8 mouse cellular contexts compared by ENCODE assay signal in the genomic region with DNA sequence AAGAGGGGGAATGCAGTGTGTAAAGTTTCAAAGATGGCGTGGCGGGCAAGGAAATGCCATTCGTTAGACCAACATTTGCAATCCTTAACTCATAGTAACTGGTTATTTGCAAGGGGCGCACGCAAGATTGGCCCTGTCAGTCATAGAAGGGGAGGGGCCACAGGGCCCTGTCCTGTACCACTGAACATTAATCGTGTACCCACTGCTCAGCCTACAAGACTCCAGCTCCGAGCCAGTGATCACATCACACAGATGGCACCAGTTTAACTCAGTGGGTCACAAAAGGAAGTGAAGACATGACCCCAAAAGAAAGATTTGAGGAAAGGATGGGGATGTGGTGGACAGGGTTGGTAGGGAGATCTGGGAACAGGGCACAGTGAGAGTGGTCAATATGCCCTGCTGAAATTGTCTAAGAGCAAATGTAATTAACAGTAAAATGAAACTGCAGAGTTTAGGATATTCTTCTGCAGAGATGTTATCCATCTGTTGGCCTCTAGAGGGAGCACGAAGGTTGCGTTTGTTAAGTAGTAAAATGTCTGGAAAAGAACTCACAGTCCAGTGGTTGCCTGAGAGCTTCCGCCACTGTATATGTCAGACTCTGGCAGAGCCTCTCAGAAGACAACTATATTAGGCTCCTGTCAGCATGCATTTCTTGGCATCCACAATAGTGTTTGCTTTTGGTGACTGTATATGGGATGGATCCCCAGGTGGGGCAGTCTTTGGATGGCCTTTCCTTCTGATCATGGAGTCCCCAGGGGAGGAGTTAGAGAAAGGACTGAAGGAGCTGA. TPM values are rescaled to one million over a fixed set of nuclear protein-coding genes. Genes with fewer than 3 reads are reported as not detected.
DNase-seq lines count a peak whose midpoint lies in the region; ATAC-seq and TF ChIP-seq lines count a peak whose summit lies in the region.

No protein-coding gene starts in this region.

- peak; percentile 93 for TF ChIP-seq CTCF in midbrain, postnatal 0 days (IDR thresholded peaks at IDR 0.05)

- H3K36me3 ChIP-seq in embryonic facial prominence, embryonic 12.5 days, result no peaks in the 10 kb centered on the region
- H3K36me3 ChIP-seq in hindbrain, embryonic 11.5 days (ENCODE audit: control insufficient read depth, insufficient read depth, low read length), result no peaks in the 10 kb centered on the region
- H3K36me3 ChIP-seq in limb, embryonic 10.5 days, result no peaks in the 10 kb centered on the region
- H3K36me3 ChIP-seq in midbrain, postnatal 0 days (ENCODE audit: insufficient read depth, low read length), result no peaks in the 10 kb centered on the region

- 50% methylated on average over 10 of the region's 10 CpGs for WGBS in embryonic facial prominence, embryonic 12.5 days
- WGBS in hindbrain, embryonic 11.5 days, result 61% methylated on average over 10 of the region's 10 CpGs
- 61% methylated on average over 10 of the region's 10 CpGs for WGBS in limb, embryonic 10.5 days
- WGBS in midbrain, postnatal 0 days, result 56% methylated on average over 10 of the region's 10 CpGs

- no peak overlapping the region for H3K4me2 ChIP-seq in embryonic facial prominence, embryonic 12.5 days (replicated peaks)
- no peak overlapping the region for H3K4me2 ChIP-seq in hindbrain, embryonic 11.5 days (replicated peaks; ENCODE audit: low read depth, low read length)
- no peak overlapping the region for H3K4me2 ChIP-seq in midbrain, postnatal 0 days (ENCODE audit: low read depth, low read length, poor library complexity, severe bottlenecking)

- no peak overlapping the region for H3K9ac ChIP-seq in embryonic facial prominence, embryonic 12.5 days
- H3K9ac ChIP-seq in hindbrain, embryonic 11.5 days (ENCODE audit: low read depth, low read length), result no peak overlapping the region
- H3K9ac ChIP-seq in midbrain, postnatal 0 days (replicated peaks; ENCODE audit: low read length, poor library complexity, severe bottlenecking), result no peak overlapping the region

- ATAC-seq in embryonic facial prominence, embryonic 12.5 days (ENCODE audit: insufficient number of reproducible peaks, insufficient read depth, low FRiP score, low TSS enrichment), result 0 out of 2 replicates have a peak, but pooled peaks have one; percentile 48
- no peak; the same call in 1 of the 2 replicates for ATAC-seq in hindbrain, embryonic 11.5 days (ENCODE audit: low FRiP score)
- peak; percentile 60; the same call in 1 of the 2 replicates for ATAC-seq in midbrain, postnatal 0 days (ENCODE audit: low FRiP score)

- H3K4me1 ChIP-seq in embryonic facial prominence, embryonic 12.5 days, result peaks cover 12% of the 10 kb centered on the region
- no peaks in the 10 kb centered on the region for H3K4me1 ChIP-seq in hindbrain, embryonic 11.5 days (replicated peaks; ENCODE audit: control insufficient read depth, insufficient read depth, low read length)
- H3K4me1 ChIP-seq in limb, embryonic 10.5 days, result peaks cover 15% of the 10 kb centered on the region
- H3K4me1 ChIP-seq in midbrain, postnatal 0 days (ENCODE audit: insufficient read depth, low read length), result no peaks in the 10 kb centered on the region

- H3K9me3 ChIP-seq in embryonic facial prominence, embryonic 12.5 days, result no peaks in the 10 kb centered on the region
- no peaks in the 10 kb centered on the region for H3K9me3 ChIP-seq in hindbrain, embryonic 11.5 days (ENCODE audit: control insufficient read depth, low read length)
- H3K9me3 ChIP-seq in limb, embryonic 10.5 days (replicated peaks), result no peaks in the 10 kb centered on the region
- no peaks in the 10 kb centered on the region for H3K9me3 ChIP-seq in midbrain, postnatal 0 days (ENCODE audit: low read length)

- peak; percentile 68 to 69 for DNase-seq in right cerebral cortex, postnatal 10 days (ENCODE audit: low spot score in 2 of 2)
- DNase-seq in right cerebral cortex, postnatal 4 days, result no peak
- DNase-seq in adrenal gland, postnatal 14 days, result peak; percentile 65
- peak; percentile 74 for DNase-seq in hindbrain, embryonic 11.5 days (ENCODE audit: low spot score)
- DNase-seq in limb, embryonic 10.5 days (ENCODE audit: low spot score), result peak; percentile 63
- peak; percentile 86 for DNase-seq in midbrain, postnatal 0 days (ENCODE audit: low spot score)
- no peak for DNase-seq in ovary, postnatal 36 days (ENCODE audit: low spot score)

- H3K27me3 ChIP-seq in embryonic facial prominence, embryonic 12.5 days, result no peaks in the 10 kb centered on the region
- no peaks in the 10 kb centered on the region for H3K27me3 ChIP-seq in hindbrain, embryonic 11.5 days (ENCODE audit: control insufficient read depth, insufficient read depth, low read length)
- H3K27me3 ChIP-seq in limb, embryonic 10.5 days (ENCODE audit: low read depth, poor library complexity, severe bottlenecking), result no peaks in the 10 kb centered on the region
- H3K27me3 ChIP-seq in midbrain, postnatal 0 days (ENCODE audit: insufficient read depth, low read length), result no peaks in the 10 kb centered on the region

- no peak overlapping the region for H3K4me3 ChIP-seq in embryonic facial prominence, embryonic 12.5 days
- H3K4me3 ChIP-seq in hindbrain, embryonic 11.5 days (ENCODE audit: low read depth, low read length), result no peak overlapping the region
- H3K4me3 ChIP-seq in limb, embryonic 10.5 days, result no peak overlapping the region
- H3K4me3 ChIP-seq in midbrain, postnatal 0 days (ENCODE audit: low read depth, low read length), result no peak overlapping the region

- no peak overlapping the region for H3K27ac ChIP-seq in embryonic facial prominence, embryonic 12.5 days
- H3K27ac ChIP-seq in hindbrain, embryonic 11.5 days (ENCODE audit: low read depth, low read length), result no peak overlapping the region
- no peak overlapping the region for H3K27ac ChIP-seq in limb, embryonic 10.5 days
- H3K27ac ChIP-seq in midbrain, postnatal 0 days (ENCODE audit: low read depth, low read length), result no peak overlapping the region

RNA-seq across cellular contexts. Expression of gene Tmx1, which starts 41.8 kb away (rescaled TPM):
- total RNA-seq in adrenal gland, postnatal 14 days (2021), result 44.2 and 51.4 TPM in 2 replicates
- polyA plus RNA-seq in embryonic facial prominence, embryonic 12.5 days (2016; fragmentation: Nextera tagmentation; extraction: Ambion mirVana), result 97.1 and 104 TPM in 2 replicates
- polyA plus RNA-seq in hindbrain, embryonic 11.5 days (2014; fragmentation: Nextera tagmentation; extraction: Ambion mirVana), result 104 and 133 TPM in 2 replicates
- 100 and 114 TPM in 2 replicates for polyA plus RNA-seq in limb, embryonic 10.5 days (2016; fragmentation: Nextera tagmentation; extraction: Ambion mirVana)
- total RNA-seq in midbrain, postnatal 0 days (2014; rRNA removed), result 73.8 and 100 TPM in 2 replicates
- polyA plus RNA-seq in midbrain, postnatal 0 days (2015; fragmentation: Nextera tagmentation; extraction: Ambion mirVana), result 135 and 139 TPM in 2 replicates

Comparison
In these comparisons a context has a peak if more than half of its experiments do, and no peak if none do; other contexts are left out.
1. DNase-seq: peak in right cerebral cortex, postnatal 10 days (2 of 2), adrenal gland, postnatal 14 days (single experiment), hindbrain, embryonic 11.5 days (single experiment), limb, embryonic 10.5 days (single experiment) and midbrain, postnatal 0 days (single experiment); none in right cerebral cortex, postnatal 4 days (single experiment) and ovary, postnatal 36 days (single experiment).